Mouse (Mus musculus): ENCODE results near the gene Gm49630. TPM values are rescaled to one million over a fixed set of nuclear protein-coding genes. Genes with fewer than 3 reads are reported as not detected.
"Not testable (repeated sequence)": the region's sequence is repeated elsewhere in the genome, so short reads cannot be mapped to it uniquely, and the experiment has no call there.

Gm49630 gene
- polyA plus RNA-seq, 1 experiment: not detected

DNA sequence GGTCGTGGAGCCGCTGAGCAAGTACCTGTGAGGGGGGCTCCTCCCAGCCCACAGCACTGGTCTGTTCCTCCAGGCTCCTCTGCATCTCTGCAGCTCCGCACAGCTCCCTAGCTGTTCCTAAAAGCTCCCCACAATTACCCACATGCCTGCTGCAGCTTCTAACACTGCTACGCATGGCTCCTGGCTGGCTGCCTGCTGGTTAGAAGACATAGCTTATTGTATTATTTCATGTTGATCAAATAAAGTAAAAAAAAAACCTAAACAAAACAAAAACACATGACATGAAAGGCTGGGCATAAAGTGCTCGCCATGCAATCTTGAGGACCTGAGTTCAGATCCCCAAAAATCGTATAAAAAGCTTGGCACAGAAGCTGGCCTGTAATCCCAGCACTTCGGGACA, 18.1 kb upstream of the Gm49630 start:
- DNase-seq; H3K36me3 ChIP-seq (ENCODE audit: control insufficient read depth, insufficient read depth, low read length); H3K4me3 ChIP-seq (ENCODE audit: control insufficient read depth, insufficient read depth, low read length); H3K27me3 ChIP-seq (ENCODE audit: control insufficient read depth, insufficient read depth, low read length); H3K4me1 ChIP-seq (replicated peaks; ENCODE audit: control insufficient read depth, insufficient read depth, low read length); H3K27ac ChIP-seq (ENCODE audit: control insufficient read depth, insufficient read depth, low read length): not testable (repeated sequence)
- WGBS: 95% methylated on average over 7 of the region's 7 CpGs

DNA sequence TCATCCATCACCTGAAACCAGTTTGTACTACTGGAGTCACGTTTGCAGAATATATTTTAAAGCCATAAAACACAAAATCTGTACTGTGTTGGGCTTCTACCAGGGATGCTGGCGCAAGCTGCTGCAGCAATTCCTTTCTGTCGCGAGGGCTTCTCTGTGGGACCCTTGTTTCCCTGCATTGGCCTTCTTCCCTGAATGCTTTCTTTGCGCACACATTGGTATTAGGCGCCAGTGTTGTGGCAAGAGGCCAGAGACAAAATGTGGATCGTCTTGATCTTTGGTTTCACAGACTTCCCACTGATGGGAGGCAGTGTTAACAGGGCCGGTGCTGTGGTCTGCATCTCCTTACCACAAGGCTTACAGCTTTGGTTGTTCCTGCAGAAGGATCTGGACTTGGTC, 17.2 kb upstream of the Gm49630 start:
- H3K27me3 ChIP-seq (ENCODE audit: control insufficient read depth, insufficient read depth, low read length); DNase-seq; H3K4me1 ChIP-seq (replicated peaks; ENCODE audit: control insufficient read depth, insufficient read depth, low read length); H3K4me3 ChIP-seq (ENCODE audit: control insufficient read depth, insufficient read depth, low read length); H3K27ac ChIP-seq (ENCODE audit: control insufficient read depth, insufficient read depth, low read length); H3K36me3 ChIP-seq (ENCODE audit: control insufficient read depth, insufficient read depth, low read length): not testable (repeated sequence)
- 77% methylated on average over 8 of the region's 8 CpGs for WGBS

- no CpG with 5 or more reads among the region's 2 CpGs for WGBS
Measured at GRCm38 (mm10) chr17:7388341-7388957, 16.7 kb upstream of the Gm49630 start.

DNA sequence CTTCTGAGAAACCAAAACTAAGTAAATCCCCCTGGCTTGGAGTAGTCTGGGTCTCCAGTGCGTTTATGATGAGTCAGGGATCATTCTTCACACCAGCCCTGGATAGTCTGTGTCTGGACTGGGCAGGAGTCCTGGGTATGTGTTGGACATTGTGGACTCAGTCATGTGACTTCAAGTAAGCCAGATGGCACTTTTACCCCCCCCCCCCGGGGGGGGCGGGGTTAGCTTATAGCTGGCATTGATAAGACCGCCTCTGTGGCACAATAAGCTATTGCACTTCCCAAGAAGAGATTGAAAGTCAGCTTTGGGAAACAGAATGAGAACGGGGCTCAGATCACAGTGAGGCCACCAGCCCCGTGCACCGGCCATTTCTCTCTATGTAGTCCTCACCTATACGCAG, 14.2 kb upstream of the Gm49630 start:
- not testable (repeated sequence) for H3K36me3 ChIP-seq (ENCODE audit: control insufficient read depth, insufficient read depth, low read length); H3K4me3 ChIP-seq (ENCODE audit: control insufficient read depth, insufficient read depth, low read length); DNase-seq; H3K27me3 ChIP-seq (ENCODE audit: control insufficient read depth, insufficient read depth, low read length); H3K4me1 ChIP-seq (replicated peaks; ENCODE audit: control insufficient read depth, insufficient read depth, low read length); H3K27ac ChIP-seq (ENCODE audit: control insufficient read depth, insufficient read depth, low read length)
- WGBS: 82% methylated on average over 8 of the region's 8 CpGs

More at GRCm38 (mm10) chr17:7388341-7388957, 16.7 kb upstream of the Gm49630 start:
- not testable (repeated sequence) for H3K4me3 ChIP-seq (ENCODE audit: control insufficient read depth, insufficient read depth, low read length); H3K4me1 ChIP-seq (replicated peaks; ENCODE audit: control insufficient read depth, insufficient read depth, low read length); DNase-seq; H3K27me3 ChIP-seq (ENCODE audit: control insufficient read depth, insufficient read depth, low read length); H3K27ac ChIP-seq (ENCODE audit: control insufficient read depth, insufficient read depth, low read length); H3K36me3 ChIP-seq (ENCODE audit: control insufficient read depth, insufficient read depth, low read length)

GRCm38 (mm10) chr17:7385364-7385763, 13.6 kb upstream of the Gm49630 start, which contains the start of gene Unc93a2:
Gene Unc93a2, minus strand, starts transcription at chr17:7385464.
- not testable (repeated sequence) for H3K27ac ChIP-seq (ENCODE audit: control insufficient read depth, insufficient read depth, low read length); H3K4me3 ChIP-seq (ENCODE audit: control insufficient read depth, insufficient read depth, low read length); H3K4me1 ChIP-seq (replicated peaks; ENCODE audit: control insufficient read depth, insufficient read depth, low read length); H3K36me3 ChIP-seq (ENCODE audit: control insufficient read depth, insufficient read depth, low read length); DNase-seq; H3K27me3 ChIP-seq (ENCODE audit: control insufficient read depth, insufficient read depth, low read length)
- WGBS: 93% methylated on average over 3 of the region's 3 CpGs

- 90% methylated on average over 12 of the region's 13 CpGs for WGBS
- H3K4me1 ChIP-seq (replicated peaks; ENCODE audit: control insufficient read depth, insufficient read depth, low read length); H3K36me3 ChIP-seq (ENCODE audit: control insufficient read depth, insufficient read depth, low read length); H3K4me3 ChIP-seq (ENCODE audit: control insufficient read depth, insufficient read depth, low read length); H3K27ac ChIP-seq (ENCODE audit: control insufficient read depth, insufficient read depth, low read length); H3K27me3 ChIP-seq (ENCODE audit: control insufficient read depth, insufficient read depth, low read length); DNase-seq: not testable (repeated sequence)
Measured at GRCm38 (mm10) chr17:7383167-7384143, 11.7 kb upstream of the Gm49630 start.

GRCm38 (mm10) chr17:7382711-7383110, 10.9 kb upstream of the Gm49630 start:
- H3K27ac ChIP-seq (ENCODE audit: control insufficient read depth, insufficient read depth, low read length); H3K4me3 ChIP-seq (ENCODE audit: control insufficient read depth, insufficient read depth, low read length); DNase-seq; H3K36me3 ChIP-seq (ENCODE audit: control insufficient read depth, insufficient read depth, low read length); H3K4me1 ChIP-seq (replicated peaks; ENCODE audit: control insufficient read depth, insufficient read depth, low read length); H3K27me3 ChIP-seq (ENCODE audit: control insufficient read depth, insufficient read depth, low read length): not testable (repeated sequence)
- 95% methylated on average over 1 of the region's 3 CpGs for WGBS

- not testable (repeated sequence) for H3K36me3 ChIP-seq (ENCODE audit: control insufficient read depth, insufficient read depth, low read length); H3K4me3 ChIP-seq (ENCODE audit: control insufficient read depth, insufficient read depth, low read length); H3K4me1 ChIP-seq (replicated peaks; ENCODE audit: control insufficient read depth, insufficient read depth, low read length); H3K27ac ChIP-seq (ENCODE audit: control insufficient read depth, insufficient read depth, low read length); H3K27me3 ChIP-seq (ENCODE audit: control insufficient read depth, insufficient read depth, low read length); DNase-seq
- WGBS: 10% methylated on average over 2 of the region's 3 CpGs
Measured at GRCm38 (mm10) chr17:7377907-7378306, 6.1 kb upstream of the Gm49630 start.

GRCm38 (mm10) chr17:7376951-7377700, 5.3 kb upstream of the Gm49630 start:
- not testable (repeated sequence) for DNase-seq; H3K27me3 ChIP-seq (ENCODE audit: control insufficient read depth, insufficient read depth, low read length); H3K36me3 ChIP-seq (ENCODE audit: control insufficient read depth, insufficient read depth, low read length); H3K4me1 ChIP-seq (replicated peaks; ENCODE audit: control insufficient read depth, insufficient read depth, low read length); H3K27ac ChIP-seq (ENCODE audit: control insufficient read depth, insufficient read depth, low read length); H3K4me3 ChIP-seq (ENCODE audit: control insufficient read depth, insufficient read depth, low read length)
- WGBS: 100% methylated on average over 1 of the region's 3 CpGs

- not testable (repeated sequence) for H3K4me1 ChIP-seq (replicated peaks; ENCODE audit: control insufficient read depth, insufficient read depth, low read length); H3K4me3 ChIP-seq (ENCODE audit: control insufficient read depth, insufficient read depth, low read length); H3K27ac ChIP-seq (ENCODE audit: control insufficient read depth, insufficient read depth, low read length); H3K27me3 ChIP-seq (ENCODE audit: control insufficient read depth, insufficient read depth, low read length); DNase-seq; H3K36me3 ChIP-seq (ENCODE audit: control insufficient read depth, insufficient read depth, low read length)
- 80% methylated on average over 6 of the region's 6 CpGs for WGBS
Measured at GRCm38 (mm10) chr17:7369401-7369800, 2.4 kb downstream of the Gm49630 start.

Measured in thymus, adult 2 months (tissue).